Mouse (Mus musculus): ENCODE measurements around the gene Gm11992.
A peak's percentile ranks its signal among the peaks of the same experiment; 100 is the strongest.

Gm11992 gene

GRCm38 (mm10) chr11:9117358-9118049 lies 69.1 kb downstream of the Gm11992 start:
- TF ChIP-seq CTCF (conservative IDR thresholded peaks at IDR 0.05; ENCODE audit: low read length): no peak
- no peak for TF ChIP-seq NANOG (IDR thresholded peaks at IDR 0.05; ENCODE audit: borderline replicate concordance, low read length)
- no peak for TF ChIP-seq POU5F1 (IDR thresholded peaks at IDR 0.05; ENCODE audit: borderline replicate concordance, low read length)
- H3K27me3 ChIP-seq (ENCODE audit: insufficient read depth, low read length): no peaks in the 10 kb centered on the region
- peaks cover 32% of the 10 kb centered on the region for H3K36me3 ChIP-seq (ENCODE audit: insufficient read depth, low read length)
- H3K9me3 ChIP-seq (ENCODE audit: low read length): no peaks in the 10 kb centered on the region
- peaks cover 62% of the 10 kb centered on the region for H3K4me1 ChIP-seq (replicated peaks; ENCODE audit: low read depth, low read length)
- peak overlapping the region; percentile 94 for H3K4me3 ChIP-seq (replicated peaks; ENCODE audit: low read length)

GRCm38 (mm10) chr11:9118050-9118420 lies 69.6 kb downstream of the Gm11992 start, which contains the start of gene Upp1:
Gene Upp1, plus strand, starts transcription at chr11:9118103.
- H3K4me3 ChIP-seq (replicated peaks; ENCODE audit: low read length): peak within 1 kb of the TSS; percentile 94
- no peaks in the 10 kb centered on the region for H3K9me3 ChIP-seq (ENCODE audit: low read length)
- peaks cover 37% of the 10 kb centered on the region for H3K36me3 ChIP-seq (ENCODE audit: insufficient read depth, low read length)
- peaks cover 62% of the 10 kb centered on the region for H3K4me1 ChIP-seq (replicated peaks; ENCODE audit: low read depth, low read length)
- H3K27me3 ChIP-seq (ENCODE audit: insufficient read depth, low read length): no peaks in the 10 kb centered on the region
- no peak for TF ChIP-seq POU5F1 (IDR thresholded peaks at IDR 0.05; ENCODE audit: borderline replicate concordance, low read length)
- TF ChIP-seq NANOG (IDR thresholded peaks at IDR 0.05; ENCODE audit: borderline replicate concordance, low read length): no peak
- TF ChIP-seq CTCF (conservative IDR thresholded peaks at IDR 0.05; ENCODE audit: low read length): no peak

GRCm38 (mm10) chr11:9118421-9119121 lies 70.2 kb downstream of the Gm11992 start:
- H3K36me3 ChIP-seq (ENCODE audit: insufficient read depth, low read length): peaks cover 42% of the 10 kb centered on the region
- H3K4me3 ChIP-seq (replicated peaks; ENCODE audit: low read length): peak overlapping the region; percentile 94
- no peaks in the 10 kb centered on the region for H3K9me3 ChIP-seq (ENCODE audit: low read length)
- peaks cover 62% of the 10 kb centered on the region for H3K4me1 ChIP-seq (replicated peaks; ENCODE audit: low read depth, low read length)
- TF ChIP-seq POU5F1 (IDR thresholded peaks at IDR 0.05; ENCODE audit: borderline replicate concordance, low read length): no peak
- no peak for TF ChIP-seq NANOG (IDR thresholded peaks at IDR 0.05; ENCODE audit: borderline replicate concordance, low read length)
- TF ChIP-seq CTCF (conservative IDR thresholded peaks at IDR 0.05; ENCODE audit: low read length): no peak
- no peaks in the 10 kb centered on the region for H3K27me3 ChIP-seq (ENCODE audit: insufficient read depth, low read length)

Measured in E14TG2a.4 (cell line).